In genomic region chr5:138857811-138858251, GRCm38 (mm10) we compare ENCODE assay signal across 12 mouse cellular contexts. TPM values are rescaled to one million over a fixed set of nuclear protein-coding genes. Genes with fewer than 3 reads are reported as not detected.
DNase-seq lines count a peak whose midpoint lies in the region; ATAC-seq and TF ChIP-seq lines count a peak whose summit lies in the region.
"Had no signal": no experiment of that assay in that cellular context is flagged by ENCODE, and none has a peak within 500 bp of the region (broad histone marks: within the 10 kb centered on the region; RNA-seq: fewer than 3 reads in every experiment).

No protein-coding gene starts in this region.

- 27% methylated on average over 13 of the region's 13 CpGs for WGBS in heart, postnatal 0 days
- 59% methylated on average over 13 of the region's 13 CpGs for WGBS in heart, embryonic 11.5 days (ENCODE audit: insufficient replicate concordance)
- 61% methylated on average over 13 of the region's 13 CpGs for WGBS in liver, embryonic 13.5 days (ENCODE audit: insufficient replicate concordance)
- WGBS in liver, embryonic 12.5 days (ENCODE audit: insufficient replicate concordance), result 47% methylated on average over 13 of the region's 13 CpGs
- WGBS in lung, postnatal 0 days, result 22% methylated on average over 13 of the region's 13 CpGs

- no peak overlapping the region for H3K4me2 ChIP-seq in heart, postnatal 0 days (ENCODE audit: low read depth, low read length)
- no peak overlapping the region for H3K4me2 ChIP-seq in heart, embryonic 11.5 days
- no peak overlapping the region for H3K4me2 ChIP-seq in liver, embryonic 13.5 days
- no peak overlapping the region for H3K4me2 ChIP-seq in liver, embryonic 12.5 days
- H3K4me2 ChIP-seq in lung, postnatal 0 days (replicated peaks; ENCODE audit: low read depth, low read length), result no peak overlapping the region
- H3K4me2 ChIP-seq: forebrain, embryonic 13.5 days; heart, embryonic 15.5 days; liver, embryonic 15.5 days had no signal

- no peak for TF ChIP-seq EP300 in heart, postnatal 0 days (IDR thresholded peaks at IDR 0.05; ENCODE audit: low read depth)
- no peak for TF ChIP-seq EP300 in lung, postnatal 0 days (IDR thresholded peaks at IDR 0.05)

- H3K36me3 ChIP-seq in heart, postnatal 0 days (replicated peaks; ENCODE audit: control insufficient read depth, insufficient read depth, low read length), result no peaks in the 10 kb centered on the region
- no peaks in the 10 kb centered on the region for H3K36me3 ChIP-seq in heart, embryonic 11.5 days (ENCODE audit: control insufficient read depth, insufficient read depth, low read length)
- no peaks in the 10 kb centered on the region for H3K36me3 ChIP-seq in liver, embryonic 13.5 days
- no peaks in the 10 kb centered on the region for H3K36me3 ChIP-seq in liver, embryonic 12.5 days
- H3K36me3 ChIP-seq in lung, postnatal 0 days (ENCODE audit: insufficient read depth, low read length), result no peaks in the 10 kb centered on the region
- H3K36me3 ChIP-seq: heart, embryonic 15.5 days; liver, embryonic 15.5 days had no signal

- no peak overlapping the region for H3K4me3 ChIP-seq in heart, postnatal 0 days (ENCODE audit: low read depth, low read length)
- H3K4me3 ChIP-seq in heart, embryonic 11.5 days (ENCODE audit: low read depth, low read length), result no peak overlapping the region
- H3K4me3 ChIP-seq in liver, embryonic 13.5 days (replicated peaks), result no peak overlapping the region
- no peak overlapping the region for H3K4me3 ChIP-seq in liver, embryonic 12.5 days
- H3K4me3 ChIP-seq in lung, postnatal 0 days (ENCODE audit: low read depth, low read length), result no peak overlapping the region
- H3K4me3 ChIP-seq: forebrain, embryonic 13.5 days; heart, embryonic 15.5 days; liver, embryonic 15.5 days had no signal

- TF ChIP-seq CTCF in heart, postnatal 0 days (IDR thresholded peaks at IDR 0.05; ENCODE audit: low read depth), result no peak
- no peak for TF ChIP-seq CTCF in lung, postnatal 0 days (IDR thresholded peaks at IDR 0.05)

- no peaks in the 10 kb centered on the region for H3K9me3 ChIP-seq in heart, postnatal 0 days (replicated peaks; ENCODE audit: control insufficient read depth, low read length)
- H3K9me3 ChIP-seq in heart, embryonic 11.5 days (replicated peaks; ENCODE audit: control insufficient read depth, low read length), result no peaks in the 10 kb centered on the region
- no peaks in the 10 kb centered on the region for H3K9me3 ChIP-seq in liver, embryonic 13.5 days (replicated peaks)
- no peaks in the 10 kb centered on the region for H3K9me3 ChIP-seq in liver, embryonic 12.5 days (replicated peaks)
- no peaks in the 10 kb centered on the region for H3K9me3 ChIP-seq in lung, postnatal 0 days (ENCODE audit: low read length)
- H3K9me3 ChIP-seq: forebrain, embryonic 13.5 days; heart, embryonic 15.5 days; liver, embryonic 15.5 days had no signal

- H3K27ac ChIP-seq in heart, postnatal 0 days (ENCODE audit: low read depth), result no peak overlapping the region
- H3K27ac ChIP-seq in heart, embryonic 11.5 days (ENCODE audit: low read depth, low read length), result no peak overlapping the region
- no peak overlapping the region for H3K27ac ChIP-seq in liver, embryonic 13.5 days
- H3K27ac ChIP-seq in liver, embryonic 12.5 days, result no peak overlapping the region
- no peak overlapping the region for H3K27ac ChIP-seq in lung, postnatal 0 days (ENCODE audit: low read length)
- H3K27ac ChIP-seq: forebrain, embryonic 13.5 days; heart, embryonic 15.5 days; liver, embryonic 15.5 days had no signal

- H3K4me1 ChIP-seq in heart, postnatal 0 days (ENCODE audit: control insufficient read depth, insufficient read depth), result peaks cover 3% of the 10 kb centered on the region; the same call in 1 of the 2 replicates
- no peaks in the 10 kb centered on the region for H3K4me1 ChIP-seq in heart, embryonic 11.5 days (ENCODE audit: control insufficient read depth, insufficient read depth, low read length)
- H3K4me1 ChIP-seq in liver, embryonic 13.5 days (replicated peaks), result 0 out of 2 replicates have a peak, but pooled peaks cover 3% of the 10 kb centered on the region
- no peaks in the 10 kb centered on the region for H3K4me1 ChIP-seq in liver, embryonic 12.5 days
- H3K4me1 ChIP-seq in lung, postnatal 0 days (ENCODE audit: insufficient read depth, low read depth, low read length), result no peaks in the 10 kb centered on the region; the same call in 1 of the 2 replicates
- H3K4me1 ChIP-seq: forebrain, embryonic 13.5 days; liver, embryonic 15.5 days had no signal

- H3K27me3 ChIP-seq in heart, postnatal 0 days (ENCODE audit: control insufficient read depth, insufficient read depth, low read length), result no peaks in the 10 kb centered on the region
- H3K27me3 ChIP-seq in heart, embryonic 11.5 days (ENCODE audit: control insufficient read depth, insufficient read depth, low read length), result no peaks in the 10 kb centered on the region
- H3K27me3 ChIP-seq in liver, embryonic 13.5 days, result 0 out of 2 replicates have a peak, but pooled peaks cover 3% of the 10 kb centered on the region
- no peaks in the 10 kb centered on the region for H3K27me3 ChIP-seq in liver, embryonic 12.5 days (replicated peaks)
- no peaks in the 10 kb centered on the region for H3K27me3 ChIP-seq in lung, postnatal 0 days (replicated peaks; ENCODE audit: insufficient read depth, low read length)
- H3K27me3 ChIP-seq: forebrain, embryonic 13.5 days; heart, embryonic 15.5 days; liver, embryonic 15.5 days had no signal

- 0 out of 2 replicates have a peak, but pooled peaks have one; percentile 25 for ATAC-seq in heart, postnatal 0 days (ENCODE audit: insufficient read depth, low read depth)
- no peak for ATAC-seq in heart, embryonic 11.5 days (replicated peaks; ENCODE audit: insufficient number of reproducible peaks, low FRiP score, low TSS enrichment)
- ATAC-seq in liver, embryonic 13.5 days (ENCODE audit: low read depth), result peak; percentile 22; the same call in 1 of the 2 replicates
- no peak for ATAC-seq in liver, embryonic 12.5 days
- 0 out of 2 replicates have a peak, but pooled peaks have one; percentile 9 for ATAC-seq in lung, postnatal 0 days

- peak; percentile 38 for DNase-seq in heart, postnatal 0 days (ENCODE audit: low spot score)
- no peak for DNase-seq in liver, embryonic 13.5 days
- peak; percentile 80 for DNase-seq in adrenal gland, postnatal 14 days
- peak; percentile 33 for DNase-seq in lung, postnatal 0 days (ENCODE audit: low spot score)
- no peak for DNase-seq in urinary bladder, postnatal 36 days (ENCODE audit: low spot score in 2 of 2)
- no peak for DNase-seq in testis, postnatal 14 days (ENCODE audit: low spot score)

- no peak overlapping the region for H3K9ac ChIP-seq in heart, postnatal 0 days (replicated peaks; ENCODE audit: low read depth, low read length)
- no peak overlapping the region for H3K9ac ChIP-seq in heart, embryonic 11.5 days (ENCODE audit: low read depth, low read length)
- no peak overlapping the region for H3K9ac ChIP-seq in liver, embryonic 13.5 days
- H3K9ac ChIP-seq in liver, embryonic 12.5 days, result no peak overlapping the region
- no peak overlapping the region for H3K9ac ChIP-seq in lung, postnatal 0 days (replicated peaks; ENCODE audit: low read depth)
- H3K9ac ChIP-seq: forebrain, embryonic 13.5 days; heart, embryonic 15.5 days; liver, embryonic 15.5 days had no signal

RNA-seq across cellular contexts. Expression of gene Gm5294, which starts 38.0 kb away (rescaled TPM):
- not detected in 2 replicates for total RNA-seq in heart, postnatal 0 days (2014; rRNA removed; ENCODE audit: low replicate concordance)
- polyA plus RNA-seq in heart, postnatal 0 days (2015; fragmentation: Nextera tagmentation; extraction: Ambion mirVana), result 0.19 TPM in 1 of 2 replicates, not detected in the other
- not detected in 2 replicates for polyA plus RNA-seq in heart, embryonic 11.5 days (2014; fragmentation: Nextera tagmentation; extraction: Ambion mirVana)
- not detected in 2 replicates for polyA plus RNA-seq in liver, embryonic 13.5 days (2015; fragmentation: Nextera tagmentation; extraction: Ambion mirVana)
- polyA plus RNA-seq in liver, embryonic 12.5 days (2016; fragmentation: Nextera tagmentation; extraction: Ambion mirVana), result not detected in 2 replicates
- total RNA-seq in adrenal gland, postnatal 14 days (2021), result not detected in 2 replicates
- polyA plus RNA-seq in lung, postnatal 0 days (2015; fragmentation: Nextera tagmentation; extraction: Ambion mirVana), result not detected in 2 replicates
- total RNA-seq: layer of hippocampus, adult 8-10 months had no signal
- polyA plus RNA-seq: forebrain, embryonic 13.5 days; heart, embryonic 15.5 days; liver, embryonic 15.5 days had no signal

Comparison
In these comparisons a context has a peak if more than half of its experiments do, and no peak if none do; other contexts are left out.
1. ATAC-seq: peak in heart, postnatal 0 days (single experiment), liver, embryonic 13.5 days (single experiment) and lung, postnatal 0 days (single experiment); none in heart, embryonic 11.5 days (single experiment) and liver, embryonic 12.5 days (single experiment).
2. DNase-seq: peak in heart, postnatal 0 days (single experiment), adrenal gland, postnatal 14 days (single experiment) and lung, postnatal 0 days (single experiment); none in liver, embryonic 13.5 days (single experiment), urinary bladder, postnatal 36 days (0 of 2) and testis, postnatal 14 days (single experiment).